Mouse (Mus musculus) layer of hippocampus, postnatal 14 days (tissue): ENCODE measurements around the gene Gm11027. TPM values are rescaled to one million over a fixed set of nuclear protein-coding genes. Genes with fewer than 3 reads are reported as not detected.
"Not testable (repeated sequence)": the region's sequence is repeated elsewhere in the genome, so short reads cannot be mapped to it uniquely, and the experiment has no call there.

Experiments used
- DNase-seq, 2 experiments: peaks; one replicate each; pipeline ENCODE4 v3.0.0; 2021 to 2022; ENCODE audit warnings: low spot score in 2 of 2, mixed read lengths in 1 of 2
- long read RNA-seq, 2 experiments: library from polyadenylated mRNA; stranded (forward); transcript quantifications; one replicate each; pipeline ENCODE4 v2.0.0; 2021
- total RNA-seq, 2 experiments: library from RNA; stranded (reverse); gene quantifications; 2 replicates each; pipeline ENCODE4 v1.2.3; 2021

The Gm11027 gene
- total RNA-seq = not detected
- long read RNA-seq, experiment 1 = 0 reads
- long read RNA-seq, experiment 2 = 0 reads

GRCm38 (mm10) chr12:116275086-116275485, at the start of gene Gm11027:
Gm11027 (plus strand) TSS chr12:116275386.
- not testable (repeated sequence) for DNase-seq

- no peak for DNase-seq
These were observed 48.7 kb upstream of the Gm11027 start for GRCm38 (mm10) chr12:116226289-116227057.

GRCm38 (mm10) chr12:116229451-116229850, 45.7 kb upstream of the Gm11027 start:
- DNase-seq = no peak

- peak; percentile 7 to 30 for DNase-seq
These were observed 43.6 kb upstream of the Gm11027 start for GRCm38 (mm10) chr12:116231612-116232011.

- no peak for DNase-seq
These were observed 43.1 kb upstream of the Gm11027 start for GRCm38 (mm10) chr12:116232061-116232460.

GRCm38 (mm10) chr12:116235356-116235755, 39.8 kb upstream of the Gm11027 start:
- no peak for DNase-seq

GRCm38 (mm10) chr12:116236658-116237057, 38.5 kb upstream of the Gm11027 start:
- no peak for DNase-seq

- no peak for DNase-seq
These were observed 36.8 kb upstream of the Gm11027 start for GRCm38 (mm10) chr12:116238370-116238769.

GRCm38 (mm10) chr12:116238803-116239202, 36.4 kb upstream of the Gm11027 start:
- no peak for DNase-seq

GRCm38 (mm10) chr12:116244601-116245000, 30.6 kb upstream of the Gm11027 start:
- no peak for DNase-seq

- no peak for DNase-seq
These were observed 20.5 kb upstream of the Gm11027 start for GRCm38 (mm10) chr12:116254652-116255051.

- no peak for DNase-seq
These were observed 19.6 kb upstream of the Gm11027 start for GRCm38 (mm10) chr12:116255636-116256035.

- DNase-seq = no peak
These were observed 16.9 kb upstream of the Gm11027 start for GRCm38 (mm10) chr12:116258321-116258720.

GRCm38 (mm10) chr12:116262555-116263341, 12.4 kb upstream of the Gm11027 start, which contains the start of gene Wdr60:
Wdr60 (minus strand) TSS chr12:116263022.
- peak; percentile 77 to 87 for DNase-seq

GRCm38 (mm10) chr12:116264756-116265155, 10.4 kb upstream of the Gm11027 start:
- no peak for DNase-seq

GRCm38 (mm10) chr12:116265275-116265674, 9.9 kb upstream of the Gm11027 start:
- DNase-seq = no peak

GRCm38 (mm10) chr12:116269450-116269849, 5.7 kb upstream of the Gm11027 start:
- DNase-seq = no peak

GRCm38 (mm10) chr12:116270538-116270937, 4.6 kb upstream of the Gm11027 start:
- no peak for DNase-seq

- no peak for DNase-seq
These were observed 4.1 kb upstream of the Gm11027 start for GRCm38 (mm10) chr12:116271071-116271470.

GRCm38 (mm10) chr12:116273733-116274132, 1.5 kb upstream of the Gm11027 start:
- DNase-seq = no peak

- no peak for DNase-seq
These were observed 445 bp downstream of the Gm11027 start for GRCm38 (mm10) chr12:116275631-116276030.

GRCm38 (mm10) chr12:116276961-116277360, 1.8 kb downstream of the Gm11027 start:
- no peak for DNase-seq
